Mouse (Mus musculus): ENCODE measurements around the gene Ptgis. TPM values are rescaled to one million over a fixed set of nuclear protein-coding genes. Genes with fewer than 3 reads are reported as not detected.

Gene Ptgis
- total and polyA plus RNA-seq, 3 experiments, result not detected

- no peak overlapping the region for H3K4me3 ChIP-seq (ENCODE audit: low read depth, low read length)
- no peaks in the 10 kb centered on the region for H3K36me3 ChIP-seq (replicated peaks)
- H3K4me1 ChIP-seq (ENCODE audit: insufficient read depth, low read depth, low read length), result no peaks in the 10 kb centered on the region
- H3K9me3 ChIP-seq (replicated peaks), result no peaks in the 10 kb centered on the region
- DNase-seq (ENCODE audit: low spot score), result no peak
- ATAC-seq (ENCODE audit: extremely low read depth, insufficient number of reproducible peaks, low FRiP score, poor library complexity, severe bottlenecking), result no peak
- H3K27me3 ChIP-seq (ENCODE audit: insufficient read depth, low read length), result peaks cover 5% of the 10 kb centered on the region
- no peak for TF ChIP-seq TAL1 (conservative IDR thresholded peaks at IDR 0.05; ENCODE audit: low read depth, low read length)
- TF ChIP-seq POLR2AphosphoS5 (IDR thresholded peaks at IDR 0.05; ENCODE audit: insufficient replicate concordance, low read depth, low read length), result no peak
- no peak for TF ChIP-seq CTCF (IDR thresholded peaks at IDR 0.05; ENCODE audit: low read depth, low read length)
Observed at GRCm38 (mm10) chr2:167239262-167239661, 1.1 kb downstream of the Ptgis start.

- DNase-seq (ENCODE audit: low spot score), result no peak
- Histone ChIP-seq H3K4me3 (ENCODE audit: low read depth, low read length) (no peak overlapping the region), H3K36me3 (replicated peaks) (no peaks in the 10 kb centered on the region), H3K4me1 (ENCODE audit: insufficient read depth, low read depth, low read length) (no peaks in the 10 kb centered on the region), H3K9me3 (replicated peaks) (no peaks in the 10 kb centered on the region), H3K27me3 (ENCODE audit: insufficient read depth, low read length) (peaks cover 5% of the 10 kb centered on the region)
- no peak for TF ChIP-seq GATA2 (IDR thresholded peaks at IDR 0.05; ENCODE audit: borderline replicate concordance, low read depth, low read length)
- no peak for TF ChIP-seq TAL1 (conservative IDR thresholded peaks at IDR 0.05; ENCODE audit: low read depth, low read length)
- no peak for ATAC-seq (ENCODE audit: extremely low read depth, insufficient number of reproducible peaks, low FRiP score, poor library complexity, severe bottlenecking)
Observed at GRCm38 (mm10) chr2:167237224-167237623, 3.2 kb downstream of the Ptgis start.

DNA sequence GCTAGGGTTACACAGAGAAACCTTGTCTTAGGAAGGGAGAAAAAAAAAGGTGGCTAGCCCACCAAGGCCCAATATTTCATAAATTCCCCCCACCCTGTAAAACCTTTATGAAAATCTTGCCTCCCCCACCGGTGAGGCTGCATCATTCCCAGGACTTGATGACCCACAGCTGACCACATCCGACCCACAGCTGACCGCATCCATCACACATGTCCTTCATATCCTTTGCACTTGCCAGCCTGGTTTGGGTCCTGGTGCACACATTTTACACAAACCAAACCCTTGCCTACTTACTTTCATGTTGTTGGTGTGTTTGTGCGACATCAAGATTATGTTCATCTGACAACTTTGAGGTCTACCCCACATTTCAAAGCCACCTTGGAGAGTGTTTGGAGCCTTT is 4.2 kb downstream of the Ptgis start:
- Histone ChIP-seq H3K36me3 (replicated peaks) (no peaks in the 10 kb centered on the region), H3K4me3 (ENCODE audit: low read depth, low read length) (no peak overlapping the region), H3K27me3 (ENCODE audit: insufficient read depth, low read length) (peaks cover 3% of the 10 kb centered on the region), H3K9me3 (replicated peaks) (no peaks in the 10 kb centered on the region), H3K4me1 (ENCODE audit: insufficient read depth, low read depth, low read length) (no peaks in the 10 kb centered on the region)
- no peak for ATAC-seq (ENCODE audit: extremely low read depth, insufficient number of reproducible peaks, low FRiP score, poor library complexity, severe bottlenecking)
- no peak for TF ChIP-seq TAL1 (conservative IDR thresholded peaks at IDR 0.05; ENCODE audit: low read depth, low read length)
- TF ChIP-seq POLR2AphosphoS5 (IDR thresholded peaks at IDR 0.05; ENCODE audit: insufficient replicate concordance, low read depth, low read length), result no peak
- no peak for TF ChIP-seq GATA2 (IDR thresholded peaks at IDR 0.05; ENCODE audit: borderline replicate concordance, low read depth, low read length)
- TF ChIP-seq GATA1 (IDR thresholded peaks at IDR 0.05; ENCODE audit: borderline replicate concordance, low read length), result no peak
- TF ChIP-seq CTCF (IDR thresholded peaks at IDR 0.05; ENCODE audit: low read depth, low read length), result no peak
- DNase-seq (ENCODE audit: low spot score), result no peak

GRCm38 (mm10) chr2:167235338-167236018 is 4.9 kb downstream of the Ptgis start:
- H3K27me3 ChIP-seq (ENCODE audit: insufficient read depth, low read length), result peaks cover 3% of the 10 kb centered on the region
- DNase-seq (ENCODE audit: low spot score) (no peak), ATAC-seq (ENCODE audit: extremely low read depth, insufficient number of reproducible peaks, low FRiP score, poor library complexity, severe bottlenecking) (no peak)
- no peak overlapping the region for H3K4me3 ChIP-seq (ENCODE audit: low read depth, low read length)
- H3K4me1 ChIP-seq (ENCODE audit: insufficient read depth, low read depth, low read length), result peaks cover 2% of the 10 kb centered on the region; the same call in 1 of the 2 replicates
- no peaks in the 10 kb centered on the region for H3K9me3 ChIP-seq (replicated peaks)
- TF ChIP-seq TAL1 (conservative IDR thresholded peaks at IDR 0.05; ENCODE audit: low read depth, low read length), result no peak
- TF ChIP-seq POLR2AphosphoS5 (IDR thresholded peaks at IDR 0.05; ENCODE audit: insufficient replicate concordance, low read depth, low read length), result no peak
- TF ChIP-seq GATA1 (IDR thresholded peaks at IDR 0.05; ENCODE audit: borderline replicate concordance, low read length), result no peak
- no peaks in the 10 kb centered on the region for H3K36me3 ChIP-seq (replicated peaks)

DNA sequence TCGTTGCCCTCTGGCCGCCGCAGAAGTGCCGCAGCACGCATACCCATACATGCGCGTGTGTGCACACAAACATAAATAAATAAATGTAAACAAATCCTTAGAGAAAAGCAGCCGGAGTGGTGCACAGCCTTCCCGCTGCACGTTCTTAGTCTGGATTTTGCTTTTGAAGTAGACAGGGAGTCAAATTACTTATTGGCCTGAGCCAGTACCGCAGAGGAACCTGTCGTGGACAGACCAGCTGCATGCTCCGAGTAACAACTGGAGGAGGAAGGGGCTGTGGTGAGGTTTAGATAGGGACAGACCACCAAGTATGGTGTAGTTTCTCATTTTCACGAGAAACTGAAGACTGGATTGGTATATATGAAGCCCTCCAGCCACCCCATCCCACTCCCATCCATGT is 6.6 kb downstream of the Ptgis start:
- peaks cover 3% of the 10 kb centered on the region for H3K27me3 ChIP-seq (ENCODE audit: insufficient read depth, low read length)
- H3K36me3 ChIP-seq (replicated peaks), result no peaks in the 10 kb centered on the region
- peaks cover 5% of the 10 kb centered on the region; the same call in 1 of the 2 replicates for H3K4me1 ChIP-seq (ENCODE audit: insufficient read depth, low read depth, low read length)
- no peaks in the 10 kb centered on the region for H3K9me3 ChIP-seq (replicated peaks)
- DNase-seq (ENCODE audit: low spot score) (no peak), ATAC-seq (ENCODE audit: extremely low read depth, insufficient number of reproducible peaks, low FRiP score, poor library complexity, severe bottlenecking) (no peak)
- no peak for TF ChIP-seq GATA1 (IDR thresholded peaks at IDR 0.05; ENCODE audit: borderline replicate concordance, low read length)
- H3K4me3 ChIP-seq (ENCODE audit: low read depth, low read length), result no peak overlapping the region

DNA sequence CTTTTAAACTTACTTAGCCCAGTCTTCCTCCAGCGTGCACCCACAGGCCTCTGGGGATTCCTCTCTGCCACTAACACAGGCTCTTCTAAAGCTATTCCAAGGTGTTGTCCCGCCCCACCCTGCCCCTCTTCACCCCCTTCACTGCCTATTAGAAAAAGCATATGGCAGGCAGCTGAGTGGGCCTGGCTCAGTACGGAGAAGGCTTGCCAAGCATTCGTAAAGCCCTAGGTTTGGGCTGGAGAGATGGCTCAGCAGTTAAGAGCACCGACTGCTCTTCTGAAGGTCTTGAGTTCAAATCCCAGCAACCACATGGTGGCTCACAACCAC is 7.4 kb downstream of the Ptgis start:
- DNase-seq (ENCODE audit: low spot score) (no peak), ATAC-seq (ENCODE audit: extremely low read depth, insufficient number of reproducible peaks, low FRiP score, poor library complexity, severe bottlenecking) (no peak)
- TF ChIP-seq TAL1 (conservative IDR thresholded peaks at IDR 0.05; ENCODE audit: low read depth, low read length), result no peak
- TF ChIP-seq GATA2 (IDR thresholded peaks at IDR 0.05; ENCODE audit: borderline replicate concordance, low read depth, low read length), result no peak
- no peak for TF ChIP-seq POLR2AphosphoS5 (IDR thresholded peaks at IDR 0.05; ENCODE audit: insufficient replicate concordance, low read depth, low read length)
- TF ChIP-seq GATA1 (IDR thresholded peaks at IDR 0.05; ENCODE audit: borderline replicate concordance, low read length), result no peak
- no peak for TF ChIP-seq CTCF (IDR thresholded peaks at IDR 0.05; ENCODE audit: low read depth, low read length)
- peaks cover 3% of the 10 kb centered on the region for H3K27me3 ChIP-seq (ENCODE audit: insufficient read depth, low read length)
- peaks cover 5% of the 10 kb centered on the region; the same call in 1 of the 2 replicates for H3K4me1 ChIP-seq (ENCODE audit: insufficient read depth, low read depth, low read length)
- no peak overlapping the region for H3K4me3 ChIP-seq (ENCODE audit: low read depth, low read length)
- H3K9me3 ChIP-seq (replicated peaks), result no peaks in the 10 kb centered on the region
- no peaks in the 10 kb centered on the region for H3K36me3 ChIP-seq (replicated peaks)

All from G1E (cell line).